Mouse (Mus musculus): ENCODE measurements around the gene Gm29797.

- TF ChIP-seq CTCF (IDR thresholded peaks at IDR 0.05; ENCODE audit: extremely low read depth, insufficient read depth, insufficient read length, insufficient replicate concordance) (0 out of 2 replicates have a peak, but pooled peaks have one; percentile 14), POLR2A (IDR thresholded peaks at IDR 0.05; ENCODE audit: low read depth, low read length) (0 out of 2 replicates have a peak, but pooled peaks have one; percentile 13)
Measured at GRCm38 (mm10) chr2:181679951-181680715, 23.3 kb downstream of the Gm29797 start, which contains the start of gene Tcea2.

Measured in spleen, adult 2 months (tissue).